Mouse (Mus musculus) c-Kit-positive CD71-negative TER-119-negative erythroid progenitor cells, embryonic 14.5 days (primary cell): Measurements from ENCODE around the gene Spata32.
A peak's percentile ranks its signal among the peaks of the same experiment; 100 is the strongest.

Experiments used
- DNase-seq: peaks from one replicate; pipeline ENCODE4 v3.0.0-alpha.2; 2013; ENCODE audit warnings: low read depth

Gene Spata32

GRCm38 (mm10) chr11:103217790-103218516 is at the start of gene Spata32:
Gene Spata32, minus strand, starts transcription at chr11:103218432.
- DNase-seq, result peak; percentile 49

DNA sequence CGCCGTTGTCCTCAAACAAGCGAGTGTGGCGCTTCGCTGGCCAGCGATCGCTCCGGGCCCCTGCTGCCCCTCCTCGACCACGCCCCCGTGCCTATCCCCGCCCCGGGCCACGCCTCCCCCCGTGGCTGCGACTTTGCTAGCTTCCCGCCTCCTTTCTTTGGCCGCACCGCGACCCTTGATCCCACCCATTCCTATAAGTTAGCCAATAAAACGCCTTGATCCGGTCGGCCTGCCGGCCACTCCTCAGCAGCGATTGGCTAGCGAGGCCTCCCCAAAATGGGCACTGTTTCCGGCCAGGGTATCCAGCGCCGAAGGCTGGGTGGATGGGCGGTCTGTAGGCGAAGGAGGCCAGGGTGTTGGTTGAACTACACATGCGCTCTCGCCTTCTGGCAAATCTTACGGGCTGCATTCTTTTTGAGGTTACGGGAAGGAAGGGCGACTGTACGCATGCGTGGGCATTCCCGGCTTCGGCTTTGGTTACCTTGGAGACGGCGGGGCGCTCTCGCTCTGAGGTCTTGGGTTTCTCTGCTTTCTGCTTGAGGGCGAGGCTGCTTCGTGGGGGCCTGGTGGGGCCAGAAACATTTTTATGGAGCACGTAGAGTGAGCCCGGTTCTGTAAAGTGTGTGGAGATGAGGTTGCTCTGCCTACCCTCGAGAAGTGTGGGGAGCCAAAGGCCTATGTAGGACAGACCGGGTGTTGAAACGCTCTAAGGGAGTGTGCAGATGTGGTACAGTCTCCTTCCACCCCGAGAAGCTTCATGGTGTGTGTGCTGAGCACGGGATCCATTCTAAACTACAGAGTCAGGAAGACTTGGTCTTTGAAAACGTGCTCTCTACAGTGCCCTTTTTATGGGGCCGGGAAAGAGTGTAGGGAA is 49.4 kb upstream of the Spata32 start, which contains the start of gene Map3k14:
Gene Map3k14, minus strand, starts transcription at position 127 of the 874 bp plus-strand sequence.
- DNase-seq, result peak; percentile 97

GRCm38 (mm10) chr11:103266729-103267345 is 48.6 kb upstream of the Spata32 start:
- DNase-seq, result no peak

- no peak for DNase-seq
Observed at GRCm38 (mm10) chr11:103265856-103266255, 47.6 kb upstream of the Spata32 start.

DNA sequence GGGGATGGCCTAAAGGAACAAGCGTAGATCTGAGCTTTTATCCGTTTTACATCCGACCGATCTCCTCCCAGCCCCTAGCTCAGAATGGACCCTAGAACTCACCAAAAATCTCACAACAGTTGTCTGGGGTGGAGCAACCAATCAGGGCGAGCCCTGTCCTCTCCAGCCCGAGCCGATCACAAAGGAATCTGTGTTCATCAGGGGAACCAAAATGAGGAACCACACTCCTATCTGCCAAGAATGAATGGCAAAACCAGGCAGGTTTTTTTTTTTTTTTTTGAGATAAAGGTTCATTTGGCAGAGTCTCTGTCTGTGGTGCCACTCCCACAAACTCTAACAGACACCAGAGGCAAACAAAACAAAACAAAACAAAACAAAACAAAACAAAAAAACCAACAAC is 47.0 kb upstream of the Spata32 start:
- DNase-seq, result no peak

GRCm38 (mm10) chr11:103264427-103265005 is 46.3 kb upstream of the Spata32 start:
- DNase-seq, result no peak

DNA sequence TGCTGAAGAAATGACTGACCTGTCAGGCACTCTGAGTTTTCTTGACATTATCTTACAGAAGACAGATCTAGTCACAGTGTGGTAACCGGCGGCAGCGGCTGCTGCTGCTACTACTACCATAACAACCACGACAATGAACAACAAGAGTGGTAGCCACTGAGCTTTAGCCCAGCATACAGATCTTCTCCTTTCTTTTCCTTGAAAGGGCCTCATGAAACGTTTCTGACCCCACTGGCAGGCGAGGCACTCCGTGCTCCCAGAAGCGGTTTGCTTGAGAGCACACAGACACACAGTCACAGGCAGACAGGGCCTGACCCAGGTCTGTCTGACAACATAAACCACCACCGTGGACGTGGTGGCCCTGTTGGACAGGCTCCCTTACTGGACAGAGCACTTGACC is 45.3 kb upstream of the Spata32 start:
- DNase-seq, result no peak

DNA sequence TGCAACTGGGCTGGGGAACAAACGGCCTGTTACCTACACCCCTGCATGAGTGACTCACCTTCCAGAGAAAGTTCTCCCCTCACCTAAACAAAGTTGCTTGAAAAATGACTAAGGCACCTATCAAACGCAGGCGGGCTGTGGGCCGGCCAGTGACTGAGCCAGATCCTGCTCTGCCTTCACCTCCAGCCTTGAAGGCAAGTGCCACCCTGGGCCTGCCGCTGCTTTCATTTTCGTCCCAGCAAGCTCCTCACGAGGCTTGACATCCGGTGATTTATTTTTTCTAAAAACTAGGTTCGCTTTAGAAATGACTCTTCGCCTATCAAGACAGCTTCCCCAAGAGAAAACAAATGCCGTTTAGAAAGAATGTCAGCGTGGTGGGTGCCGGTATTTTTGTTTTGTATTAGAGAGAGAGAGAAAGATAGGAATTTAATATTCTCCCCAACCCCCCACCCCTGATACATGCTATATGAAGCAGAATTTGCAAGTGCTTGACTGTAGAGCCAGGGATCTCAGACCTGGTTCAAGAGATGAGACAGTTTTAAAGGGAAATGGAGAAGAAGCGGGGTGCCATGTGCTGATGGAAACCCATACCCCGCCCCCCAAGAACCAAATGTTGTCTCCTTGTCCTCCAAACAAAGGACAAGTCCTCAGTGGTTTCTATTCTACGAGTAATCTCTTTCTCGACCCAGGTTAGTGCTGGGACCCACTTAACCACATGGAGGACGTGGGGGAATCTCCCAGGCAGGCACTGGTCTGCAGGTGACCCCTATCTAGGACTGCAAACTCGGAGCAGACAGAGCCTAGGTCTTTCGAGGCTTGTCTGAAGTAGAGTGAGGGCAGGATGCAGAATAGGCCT is 44.4 kb upstream of the Spata32 start:
- no peak for DNase-seq

DNA sequence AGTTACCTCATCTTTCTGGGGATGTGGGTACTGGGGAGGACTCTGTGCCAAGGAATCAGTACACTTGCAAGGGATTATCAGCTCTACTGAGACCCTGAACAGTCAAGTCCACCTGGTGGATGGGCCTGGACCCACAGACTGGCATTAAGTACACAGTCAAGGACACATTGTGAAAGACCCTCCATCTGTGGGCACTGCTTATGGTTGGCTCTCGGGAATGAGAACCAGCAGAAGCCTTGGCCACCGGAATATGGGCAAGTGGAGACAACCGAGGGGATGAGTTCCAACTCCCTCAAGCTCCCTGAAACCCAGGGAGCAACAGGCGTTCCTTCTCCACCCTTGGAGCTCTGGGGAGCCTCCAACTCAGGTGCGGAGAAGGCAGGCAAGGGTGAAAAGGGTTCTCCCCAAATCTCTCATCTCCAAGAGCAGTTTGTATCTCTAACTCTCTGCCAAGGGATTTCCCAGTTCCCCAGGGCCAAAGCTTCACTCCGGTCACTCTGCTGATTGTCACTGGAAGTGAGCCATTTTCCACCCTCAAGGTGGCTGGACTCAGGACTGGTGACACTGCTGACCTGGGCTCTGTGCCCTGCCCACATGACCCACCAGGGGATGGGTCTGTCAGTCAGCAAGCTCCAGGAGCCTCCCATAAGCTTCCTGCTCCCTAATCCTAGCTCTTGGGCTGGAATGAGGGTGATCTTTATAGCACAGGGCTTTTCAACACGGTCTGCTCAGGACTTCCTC is 43.6 kb upstream of the Spata32 start:
- no peak for DNase-seq

GRCm38 (mm10) chr11:103260515-103261192 is 42.4 kb upstream of the Spata32 start:
- DNase-seq, result no peak

DNA sequence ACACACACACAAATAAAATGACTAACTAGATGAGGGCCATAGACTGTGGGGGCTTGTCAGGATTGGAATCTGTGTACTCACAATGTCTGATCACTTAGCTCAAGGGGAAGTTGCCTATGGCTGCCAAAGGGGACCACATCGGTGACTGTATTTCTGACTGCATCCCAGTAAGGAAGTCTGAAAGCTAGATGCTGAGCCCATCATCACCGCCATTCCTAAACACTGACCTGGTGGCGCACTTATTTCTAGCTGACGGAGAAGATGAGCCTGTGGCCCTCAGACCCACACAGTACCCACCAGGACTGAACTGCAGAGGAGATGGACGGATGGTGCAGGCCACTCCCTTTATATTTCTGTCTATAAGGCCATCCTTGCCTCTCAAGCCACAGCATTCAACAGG is 41.8 kb upstream of the Spata32 start:
- DNase-seq, result no peak

- DNase-seq, result no peak
Observed at GRCm38 (mm10) chr11:103257938-103258481, 39.8 kb upstream of the Spata32 start.

GRCm38 (mm10) chr11:103253605-103254004 is 35.4 kb upstream of the Spata32 start:
- DNase-seq, result no peak

DNA sequence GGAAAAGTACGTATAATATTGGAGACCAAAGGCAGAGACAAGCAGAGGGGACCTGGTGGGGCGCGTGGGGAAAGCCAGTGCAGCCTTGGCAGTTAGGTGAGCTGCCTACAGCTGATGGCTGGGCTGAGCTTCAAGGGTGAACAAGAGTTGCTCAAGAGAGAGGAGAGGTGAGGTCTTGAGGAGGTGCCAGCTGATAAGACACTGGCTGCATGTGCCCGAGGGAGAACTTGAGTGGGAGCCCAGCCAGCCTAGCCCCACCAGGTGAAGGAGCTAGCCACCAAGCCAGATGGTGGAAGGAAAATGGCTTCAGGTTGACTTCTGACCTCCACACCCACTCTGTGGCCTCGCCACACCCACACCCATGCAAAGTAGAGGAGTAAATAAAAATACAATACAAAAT is 34.1 kb upstream of the Spata32 start:
- DNase-seq, result no peak

GRCm38 (mm10) chr11:103250324-103250723 is 32.1 kb upstream of the Spata32 start:
- DNase-seq, result no peak

DNA sequence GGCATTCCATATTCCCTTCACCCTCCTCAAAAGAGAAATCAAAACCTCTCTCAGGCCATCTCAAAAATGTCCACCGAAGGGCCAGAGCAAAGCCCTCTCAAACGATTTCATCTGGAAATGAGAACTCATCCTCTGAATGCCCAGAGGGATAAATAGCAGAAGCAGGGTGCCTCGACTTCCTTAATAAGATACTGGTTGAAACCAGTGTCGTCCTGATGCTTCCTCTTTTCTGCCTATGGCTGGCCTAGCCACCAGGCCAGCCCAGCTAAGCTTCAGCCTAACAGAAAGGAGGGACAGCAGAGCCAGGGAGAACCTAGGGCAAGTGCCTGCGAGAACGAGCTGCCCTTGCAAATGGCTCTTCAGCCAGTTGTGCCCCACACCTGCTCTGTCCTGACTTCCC is 31.3 kb upstream of the Spata32 start:
- DNase-seq, result no peak

DNA sequence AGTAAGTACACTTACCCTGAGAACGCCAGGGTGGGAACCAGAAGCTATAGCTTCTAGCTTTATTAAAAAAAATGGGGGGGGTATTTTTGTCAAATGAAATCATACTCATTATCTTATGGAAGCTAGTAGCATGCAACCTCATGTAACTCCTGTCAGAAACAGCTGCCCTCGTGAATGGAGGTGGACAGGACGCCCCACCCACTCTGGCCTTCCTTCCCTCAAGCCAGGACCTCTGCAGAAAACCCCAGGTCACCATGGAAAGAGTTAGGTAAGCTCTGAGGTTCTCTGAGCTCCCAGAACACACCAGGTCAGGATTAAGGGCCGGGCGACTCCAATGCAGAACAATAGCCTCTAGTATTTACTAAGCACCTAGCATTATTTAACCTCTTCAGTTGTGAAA is 30.6 kb upstream of the Spata32 start:
- DNase-seq, result no peak

- DNase-seq, result no peak
Observed at GRCm38 (mm10) chr11:103247504-103248177, 29.4 kb upstream of the Spata32 start.

- DNase-seq, result no peak
Observed at GRCm38 (mm10) chr11:103246731-103247290, 28.6 kb upstream of the Spata32 start.
